Mouse (Mus musculus) brain, embryonic 14.5 days (tissue): ENCODE data around the gene Arid5b.
"Not testable (repeated sequence)": the region's sequence is repeated elsewhere in the genome, so short reads cannot be mapped to it uniquely, and the experiment has no call there.

Experiments
- CTCF ChIP-seq: fragments of 200-500 bp; IDR thresholded peaks from 2 replicates; pipeline ENCODE4 v1.5.1; 2012; ENCODE audit warnings: inconsistent platforms, mild to moderate bottlenecking, moderate library complexity, borderline replicate concordance; ENCODE audit not compliant: insufficient read depth, insufficient read length; ENCODE audit errors: extremely low read depth
- POLR2A ChIP-seq: fragments of 200-500 bp; IDR thresholded peaks from 2 replicates; pipeline ENCODE4 v1.6.1; 2012; ENCODE audit warnings: mild to moderate bottlenecking, inconsistent platforms, borderline replicate concordance; ENCODE audit not compliant: poor library complexity, insufficient read depth, insufficient read length, severe bottlenecking; ENCODE audit errors: extremely low read depth

DNA sequence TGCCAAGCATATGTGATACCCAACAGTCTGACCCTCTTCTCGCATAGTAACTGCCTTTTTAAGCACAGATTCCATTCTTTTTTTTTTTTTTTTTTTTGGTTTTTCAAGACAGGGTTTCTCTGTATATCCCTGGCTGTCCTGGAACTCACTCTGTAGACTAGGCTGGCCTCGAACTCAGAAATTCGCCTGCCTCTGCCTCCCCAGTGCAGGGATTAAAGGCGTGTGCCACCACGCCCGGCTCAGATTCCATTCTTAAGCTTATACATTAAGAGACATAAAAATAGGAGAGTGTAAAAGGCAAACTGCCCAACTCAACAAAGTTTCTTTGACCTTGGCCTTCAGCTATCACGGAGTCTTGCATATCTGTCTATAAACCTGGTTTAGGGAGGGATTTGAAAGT lies 178.7 kb downstream of the Arid5b start:
- not testable (repeated sequence) for TF ChIP-seq CTCF, POLR2A
